Mouse (Mus musculus) 416B (cell line): ENCODE measurements around the gene Kcne2.

Experiments
- DNase-seq: peaks from one replicate; pipeline ENCODE4 v3.0.0; 2011; ENCODE audit warnings: low read depth

The Kcne2 gene

GRCm38 (mm10) chr16:92309126-92309525, 16.9 kb downstream of the Kcne2 start:
- DNase-seq, result no peak

GRCm38 (mm10) chr16:92313953-92314741, 22.0 kb downstream of the Kcne2 start:
- peak; percentile 76 for DNase-seq

- DNase-seq, result no peak
Measured at GRCm38 (mm10) chr16:92316049-92316738, 24.0 kb downstream of the Kcne2 start.

GRCm38 (mm10) chr16:92319353-92320109, 27.3 kb downstream of the Kcne2 start:
- DNase-seq, result peak; percentile 85

- DNase-seq, result peak; percentile 69
Measured at GRCm38 (mm10) chr16:92320361-92320760, 28.2 kb downstream of the Kcne2 start.

- no peak for DNase-seq
Measured at GRCm38 (mm10) chr16:92321341-92321740, 29.2 kb downstream of the Kcne2 start, which contains the start of gene Fam243. Gene Fam243 (minus strand): TSS chr16:92321441.

- DNase-seq, result no peak
Measured at GRCm38 (mm10) chr16:92324309-92325061, 32.3 kb downstream of the Kcne2 start.

- DNase-seq, result no peak
Measured at GRCm38 (mm10) chr16:92325062-92325406, 32.8 kb downstream of the Kcne2 start.

GRCm38 (mm10) chr16:92327911-92328310, 35.7 kb downstream of the Kcne2 start:
- DNase-seq, result no peak

GRCm38 (mm10) chr16:92330966-92331365, 38.8 kb downstream of the Kcne2 start:
- DNase-seq, result no peak

GRCm38 (mm10) chr16:92334600-92334999, 42.4 kb downstream of the Kcne2 start:
- DNase-seq, result no peak

GRCm38 (mm10) chr16:92336280-92336679, 44.1 kb downstream of the Kcne2 start:
- peak; percentile 78 for DNase-seq

GRCm38 (mm10) chr16:92340612-92341511, 48.7 kb downstream of the Kcne2 start:
- peak; percentile 63 for DNase-seq

GRCm38 (mm10) chr16:92345177-92345576, 53.0 kb downstream of the Kcne2 start:
- DNase-seq, result peak; percentile 54

GRCm38 (mm10) chr16:92346297-92346916, 54.2 kb downstream of the Kcne2 start:
- no peak for DNase-seq
